Mouse (Mus musculus) common myeloid progenitor, adult 5-6 weeks (primary cell): ENCODE data around the gene Trmt1. TPM values are rescaled to one million over a fixed set of nuclear protein-coding genes. Genes with fewer than 3 reads are reported as not detected.

Experiments used
- ATAC-seq: replicated peaks from 2 replicates; pipeline ENCODE4 v1.8.0; 2016; ENCODE audit warnings: low read depth, mild to moderate bottlenecking, moderate TSS enrichment, inconsistent platforms; ENCODE audit not compliant: poor library complexity, severe bottlenecking
- total RNA-seq: library from RNA; stranded (forward); fragments of 200-1000, 187-1606 nt; gene quantifications from 2 replicates; pipeline ENCODE4 v1.2.3, GENCODE M21; 2017

Trmt1 gene
- total RNA-seq, 1 experiment from 2014 or later, result 85.0 TPM

- ATAC-seq, result no peak
Observed at GRCm38 (mm10) chr8:84725246-84725940, 39.3 kb downstream of the Trmt1 start.

- ATAC-seq, result peak; percentile 22; the same call in 1 of the 2 replicates
Observed at GRCm38 (mm10) chr8:84725941-84726259, 39.8 kb downstream of the Trmt1 start.

GRCm38 (mm10) chr8:84728474-84728873, 42.4 kb downstream of the Trmt1 start:
- ATAC-seq, result no peak

DNA sequence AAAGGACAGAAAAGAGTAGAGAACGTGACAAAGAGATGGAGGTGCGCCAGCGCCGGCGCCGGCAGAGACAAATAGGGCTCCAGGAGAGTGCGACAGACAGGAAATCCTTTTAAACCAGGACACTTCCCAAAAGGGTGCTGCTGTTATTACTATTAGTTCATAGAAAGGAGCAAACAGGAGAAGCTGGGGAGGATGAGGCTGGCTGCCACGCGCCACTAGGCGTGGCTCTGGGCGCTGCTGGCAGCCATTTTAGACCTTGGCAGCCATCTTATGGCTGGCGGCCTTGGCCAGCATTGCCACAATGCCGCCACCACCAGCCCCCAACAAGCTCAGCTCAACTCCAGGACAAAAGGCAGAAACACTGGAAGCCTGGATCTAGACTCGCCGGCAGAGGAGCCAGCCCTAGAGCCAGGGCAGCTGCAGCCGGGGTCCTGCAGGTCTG, 43.8 kb downstream of the Trmt1 start:
- no peak for ATAC-seq

GRCm38 (mm10) chr8:84730541-84731370, 44.6 kb downstream of the Trmt1 start:
- peak; percentile 75 for ATAC-seq

GRCm38 (mm10) chr8:84731371-84732177, 45.5 kb downstream of the Trmt1 start:
- no peak for ATAC-seq

GRCm38 (mm10) chr8:84732545-84732944, 46.4 kb downstream of the Trmt1 start:
- no peak for ATAC-seq

DNA sequence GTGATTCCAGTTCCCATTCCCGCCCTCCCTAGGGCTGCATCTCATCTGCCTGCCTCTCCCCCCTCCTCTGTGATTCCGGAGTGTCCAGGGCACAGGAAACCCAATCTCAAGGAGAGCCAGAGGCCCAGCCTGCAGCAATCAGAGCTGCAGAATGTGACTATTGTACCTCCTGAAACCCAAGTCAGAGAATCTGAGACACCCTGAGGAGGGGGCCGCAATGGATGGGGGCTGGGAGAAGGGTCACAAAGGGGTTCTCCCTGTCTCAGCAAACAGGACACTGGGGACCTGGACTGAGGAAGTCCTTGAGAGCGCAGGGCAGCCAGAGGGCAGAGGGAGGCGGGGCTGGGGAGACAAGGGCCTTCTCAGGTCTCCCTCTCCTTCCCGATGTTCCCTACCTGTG, 46.9 kb downstream of the Trmt1 start:
- ATAC-seq, result no peak

- ATAC-seq, result no peak
Observed at GRCm38 (mm10) chr8:84733959-84734358, 47.9 kb downstream of the Trmt1 start.

DNA sequence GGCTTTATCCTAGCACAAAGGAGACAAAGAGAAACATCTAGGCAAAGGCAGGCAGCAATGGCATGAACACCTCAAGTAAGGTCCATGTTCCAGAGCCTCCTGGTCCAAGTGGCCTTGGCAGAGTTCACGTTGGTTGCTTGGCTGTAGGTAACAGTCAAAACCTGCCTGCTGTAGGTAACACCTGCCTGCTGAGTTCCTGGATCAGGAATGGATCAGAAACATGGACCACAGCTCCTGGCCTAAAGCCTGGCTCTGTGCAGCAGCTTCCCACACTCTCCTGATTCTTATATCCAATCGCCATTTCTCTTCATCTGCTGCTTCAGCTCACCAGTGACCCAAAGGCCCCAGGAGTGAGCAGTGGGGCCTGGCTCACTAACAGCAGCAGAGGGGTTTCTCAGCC, 48.6 kb downstream of the Trmt1 start:
- no peak for ATAC-seq

DNA sequence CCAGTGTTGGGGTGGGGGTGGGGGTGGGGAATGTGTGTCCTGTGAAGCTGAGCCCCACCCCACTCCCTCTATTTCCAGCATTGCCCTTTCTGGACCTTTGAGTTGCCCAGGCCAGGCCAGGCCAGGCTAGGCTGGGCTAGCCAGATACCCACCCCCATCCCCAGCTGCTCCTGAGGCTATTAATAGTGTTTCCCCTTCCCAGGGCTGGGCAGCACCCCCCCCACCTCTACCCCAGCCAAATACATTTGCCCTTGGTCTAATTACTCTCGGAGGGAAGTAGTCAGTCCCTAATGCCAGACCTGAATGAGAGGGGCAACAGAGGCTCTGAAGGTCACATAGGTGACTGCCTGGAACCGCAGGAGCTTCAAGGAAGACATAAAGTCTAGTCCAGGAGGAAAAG, 49.5 kb downstream of the Trmt1 start:
- ATAC-seq, result no peak

GRCm38 (mm10) chr8:84736521-84736920, 50.4 kb downstream of the Trmt1 start:
- no peak for ATAC-seq

DNA sequence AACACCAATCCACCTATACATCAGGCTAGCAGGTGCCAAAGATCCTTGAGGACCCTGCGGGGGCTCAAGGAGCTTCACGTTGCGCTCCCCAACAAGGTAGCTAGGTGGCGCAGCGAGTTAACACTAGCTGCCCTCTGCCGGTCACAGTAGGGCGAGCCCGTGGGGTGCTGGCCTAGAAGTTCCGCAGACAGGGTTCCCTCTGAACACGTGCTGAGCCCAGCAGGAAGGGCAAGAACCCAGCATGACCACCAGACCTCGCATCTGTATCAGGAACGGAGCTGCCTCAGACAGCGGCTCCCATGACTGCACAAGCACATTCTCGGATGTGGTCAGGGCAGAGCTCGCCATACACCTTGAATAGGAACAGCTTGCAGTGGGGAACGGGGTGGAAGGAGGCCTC, 51.5 kb downstream of the Trmt1 start:
- peak; percentile 92 for ATAC-seq

- no peak for ATAC-seq
Observed at GRCm38 (mm10) chr8:84738266-84738665, 52.2 kb downstream of the Trmt1 start.

- ATAC-seq, result no peak
Observed at GRCm38 (mm10) chr8:84738715-84739400, 52.8 kb downstream of the Trmt1 start.

GRCm38 (mm10) chr8:84739401-84739742, 53.3 kb downstream of the Trmt1 start:
- no peak for ATAC-seq

GRCm38 (mm10) chr8:84740895-84741843, 55.1 kb downstream of the Trmt1 start:
- no peak for ATAC-seq

GRCm38 (mm10) chr8:84742171-84743053, 56.3 kb downstream of the Trmt1 start:
- no peak for ATAC-seq
